Mouse (Mus musculus): ENCODE measurements around the gene 0610030E20Rik. TPM values are rescaled to one million over a fixed set of nuclear protein-coding genes. Genes with fewer than 3 reads are reported as not detected.

Gene 0610030E20Rik
- total and polyA plus RNA-seq, 2 experiments from 2014 or later, result 12.3 to 15.2 TPM

DNA sequence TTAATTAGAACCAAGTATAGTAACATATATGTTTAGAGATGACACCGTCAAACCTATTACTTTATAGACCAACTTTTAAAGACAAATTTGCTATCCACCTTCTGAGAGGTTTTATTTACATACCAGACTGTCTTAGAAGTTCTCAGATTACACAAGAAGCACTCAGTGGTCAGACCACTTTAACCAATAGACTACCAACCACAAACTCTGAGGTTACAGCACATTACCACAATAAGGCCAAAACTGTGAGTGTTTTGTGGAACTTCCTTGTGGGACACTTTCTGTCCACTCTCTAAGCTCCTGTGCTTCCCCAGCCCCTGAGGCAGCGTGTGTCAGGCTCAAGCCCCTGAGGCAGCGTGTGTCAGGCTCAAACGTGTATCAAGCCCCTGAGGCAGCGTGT lies 18.1 kb upstream of the 0610030E20Rik start:
- Histone ChIP-seq H3K27ac (no peak overlapping the region), H3K4me1 (ENCODE audit: insufficient read depth, low read length) (no peaks in the 10 kb centered on the region), H3K4me2 (ENCODE audit: low read depth, low read length) (no peak overlapping the region), H3K36me3 (ENCODE audit: insufficient read depth, low read length) (peaks cover 59% of the 10 kb centered on the region), H3K9ac (replicated peaks; ENCODE audit: low read length) (no peak overlapping the region), H3K4me3 (ENCODE audit: low read length) (no peak overlapping the region), H3K27me3 (ENCODE audit: insufficient read depth, low read length) (no peaks in the 10 kb centered on the region), H3K9me3 (ENCODE audit: low read length) (no peaks in the 10 kb centered on the region)
- ATAC-seq (no peak), DNase-seq (ENCODE audit: low spot score) (no peak)
- WGBS, result 92% methylated on average over 5 of the region's 5 CpGs
- TF ChIP-seq CTCF (IDR thresholded peaks at IDR 0.05; ENCODE audit: low read depth), result no peak

DNA sequence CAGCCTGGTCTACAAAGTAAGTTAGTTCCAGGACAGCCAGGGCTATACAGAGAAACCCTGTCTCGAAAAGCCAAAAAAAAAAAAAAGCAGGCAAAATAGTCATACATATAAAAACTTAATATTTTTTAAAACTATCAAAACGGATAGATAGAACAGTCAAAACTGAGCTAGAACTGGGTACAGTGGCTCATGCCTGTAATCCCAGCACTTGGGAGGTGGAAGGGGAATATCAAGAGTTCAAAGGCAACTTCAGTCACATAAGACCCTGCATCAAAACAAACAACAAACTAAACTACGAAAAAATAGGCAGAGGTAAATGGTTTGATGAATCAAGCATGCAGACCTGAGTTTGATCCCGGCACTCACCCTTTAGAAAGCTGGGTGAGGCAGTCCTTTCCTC lies 17.0 kb upstream of the 0610030E20Rik start:
- TF ChIP-seq CTCF (IDR thresholded peaks at IDR 0.05; ENCODE audit: low read depth), result no peak

DNA sequence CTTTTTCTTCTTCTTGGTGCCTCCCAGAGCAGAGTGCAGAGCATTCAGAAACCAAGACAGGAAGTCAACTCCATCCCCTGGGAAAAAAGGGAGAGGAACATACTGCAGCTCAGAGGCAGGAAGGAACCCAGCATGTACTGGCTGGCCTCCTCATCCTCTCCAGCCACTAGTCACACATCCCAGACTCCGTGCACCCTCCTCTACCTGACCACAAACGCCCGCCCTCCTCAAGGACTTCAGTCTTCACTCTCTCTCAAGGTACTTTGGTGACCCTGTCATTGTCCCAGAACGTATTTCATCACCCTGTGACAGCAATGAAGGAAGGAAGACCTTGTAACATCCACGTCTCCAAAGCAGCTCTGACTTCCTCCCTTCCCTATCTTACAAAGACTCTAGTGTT lies 14.0 kb upstream of the 0610030E20Rik start:
- Histone ChIP-seq H3K4me2 (ENCODE audit: low read depth, low read length) (no peak overlapping the region), H3K4me1 (ENCODE audit: insufficient read depth, low read length) (no peaks in the 10 kb centered on the region), H3K27me3 (ENCODE audit: insufficient read depth, low read length) (no peaks in the 10 kb centered on the region), H3K36me3 (ENCODE audit: insufficient read depth, low read length) (peaks cover 66% of the 10 kb centered on the region), H3K9ac (replicated peaks; ENCODE audit: low read length) (no peak overlapping the region), H3K27ac (no peak overlapping the region), H3K4me3 (ENCODE audit: low read length) (no peak overlapping the region), H3K9me3 (ENCODE audit: low read length) (no peaks in the 10 kb centered on the region)
- WGBS, result 79% methylated on average over 5 of the region's 5 CpGs
- no peak for TF ChIP-seq CTCF (IDR thresholded peaks at IDR 0.05; ENCODE audit: low read depth)
- DNase-seq (ENCODE audit: low spot score) (no peak), ATAC-seq (no peak)

More for the DNA sequence above, 17.0 kb upstream of the 0610030E20Rik start:
- no peaks in the 10 kb centered on the region for H3K9me3 ChIP-seq (ENCODE audit: low read length)
- ATAC-seq, result no peak
- no peak overlapping the region for H3K9ac ChIP-seq (replicated peaks; ENCODE audit: low read length)
- H3K4me2 ChIP-seq (ENCODE audit: low read depth, low read length), result no peak overlapping the region
- H3K27ac ChIP-seq, result no peak overlapping the region
- no peaks in the 10 kb centered on the region for H3K27me3 ChIP-seq (ENCODE audit: insufficient read depth, low read length)
- peaks cover 58% of the 10 kb centered on the region for H3K36me3 ChIP-seq (ENCODE audit: insufficient read depth, low read length)
- no peaks in the 10 kb centered on the region for H3K4me1 ChIP-seq (ENCODE audit: insufficient read depth, low read length)
- 96% methylated on average over 4 of the region's 4 CpGs for WGBS
- DNase-seq (ENCODE audit: low spot score), result no peak
- H3K4me3 ChIP-seq (ENCODE audit: low read length), result no peak overlapping the region

DNA sequence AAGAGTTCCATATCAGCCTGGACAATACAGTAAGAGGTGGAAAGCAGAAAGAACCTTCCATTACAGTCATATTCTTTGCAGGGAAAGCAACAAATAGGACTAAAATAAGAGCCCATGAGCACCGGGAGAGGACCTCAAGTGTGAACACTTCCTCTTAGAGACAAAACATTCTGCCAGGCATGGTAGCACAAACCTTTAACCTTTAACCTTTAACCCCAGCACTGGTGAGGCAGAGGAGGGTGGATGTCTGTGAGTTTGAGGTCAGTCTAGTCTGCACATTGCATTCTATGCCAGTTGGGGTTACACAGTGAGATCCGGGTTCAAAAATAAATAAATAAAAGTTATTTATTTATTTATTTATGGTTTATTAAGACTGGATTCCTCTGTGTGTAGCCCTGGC lies 6.6 kb upstream of the 0610030E20Rik start:
- H3K4me3 ChIP-seq (ENCODE audit: low read length), result no peak overlapping the region
- ATAC-seq (no peak), DNase-seq (ENCODE audit: low spot score) (no peak)
- H3K9me3 ChIP-seq (ENCODE audit: low read length), result no peaks in the 10 kb centered on the region
- H3K4me2 ChIP-seq (ENCODE audit: low read depth, low read length), result no peak overlapping the region
- H3K27ac ChIP-seq, result no peak overlapping the region
- 68% methylated on average over 2 of the region's 2 CpGs for WGBS
- peaks cover 9% of the 10 kb centered on the region for H3K4me1 ChIP-seq (ENCODE audit: insufficient read depth, low read length)
- H3K27me3 ChIP-seq (ENCODE audit: insufficient read depth, low read length), result no peaks in the 10 kb centered on the region
- H3K9ac ChIP-seq (replicated peaks; ENCODE audit: low read length), result no peak overlapping the region
- TF ChIP-seq CTCF (IDR thresholded peaks at IDR 0.05; ENCODE audit: low read depth), result no peak
- H3K36me3 ChIP-seq (ENCODE audit: insufficient read depth, low read length), result peaks cover 27% of the 10 kb centered on the region; the same call in 1 of the 2 replicates

DNA sequence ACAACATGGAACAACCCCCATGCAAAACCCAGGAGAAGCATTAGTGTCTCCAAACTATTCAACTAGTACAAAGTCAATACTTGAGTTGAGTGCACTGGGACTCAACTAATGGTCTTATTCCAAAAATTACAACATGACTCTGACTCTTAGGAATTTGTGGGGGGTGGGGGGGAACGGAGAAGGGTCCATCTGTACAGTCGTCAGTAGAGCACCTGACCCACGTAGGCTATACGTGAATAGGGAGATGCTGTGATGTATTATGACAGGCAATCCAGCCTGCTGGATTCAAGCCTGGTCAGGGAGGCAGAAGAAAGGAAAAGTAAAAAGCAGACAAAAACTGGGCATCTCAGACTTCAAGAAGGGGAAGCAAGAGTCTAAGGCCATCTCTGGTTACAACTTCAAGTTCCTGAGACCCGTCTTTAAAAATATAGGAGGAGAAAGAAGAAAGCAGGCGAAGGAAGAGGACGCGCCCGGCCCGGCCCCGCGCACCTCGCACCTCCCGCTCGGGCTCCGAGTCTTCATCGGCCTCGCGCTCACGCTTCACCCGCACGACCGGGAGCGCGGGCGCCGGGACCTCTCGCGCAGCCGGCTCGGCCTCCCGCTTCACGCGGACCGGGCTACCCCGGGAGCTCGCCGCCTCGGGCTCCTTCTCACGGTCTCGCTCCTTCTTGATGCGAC lies 2.6 kb upstream of the 0610030E20Rik start:
- ATAC-seq (peak; percentile 50), DNase-seq (ENCODE audit: low spot score) (no peak)
- Histone ChIP-seq H3K4me2 (ENCODE audit: low read depth, low read length) (peak overlapping the region; percentile 82), H3K4me1 (ENCODE audit: insufficient read depth, low read length) (peaks cover 16% of the 10 kb centered on the region), H3K4me3 (ENCODE audit: low read length) (peak overlapping the region; percentile 88), H3K27me3 (ENCODE audit: insufficient read depth, low read length) (no peaks in the 10 kb centered on the region), H3K27ac (peak overlapping the region; percentile 77), H3K9me3 (ENCODE audit: low read length) (no peaks in the 10 kb centered on the region), H3K36me3 (ENCODE audit: insufficient read depth, low read length) (peaks cover 9% of the 10 kb centered on the region; the same call in 1 of the 2 replicates), H3K9ac (replicated peaks; ENCODE audit: low read length) (peak overlapping the region; percentile 83)
- under 1% methylated on average over 41 of the region's 42 CpGs for WGBS
- TF ChIP-seq CTCF (IDR thresholded peaks at IDR 0.05; ENCODE audit: low read depth), result no peak

DNA sequence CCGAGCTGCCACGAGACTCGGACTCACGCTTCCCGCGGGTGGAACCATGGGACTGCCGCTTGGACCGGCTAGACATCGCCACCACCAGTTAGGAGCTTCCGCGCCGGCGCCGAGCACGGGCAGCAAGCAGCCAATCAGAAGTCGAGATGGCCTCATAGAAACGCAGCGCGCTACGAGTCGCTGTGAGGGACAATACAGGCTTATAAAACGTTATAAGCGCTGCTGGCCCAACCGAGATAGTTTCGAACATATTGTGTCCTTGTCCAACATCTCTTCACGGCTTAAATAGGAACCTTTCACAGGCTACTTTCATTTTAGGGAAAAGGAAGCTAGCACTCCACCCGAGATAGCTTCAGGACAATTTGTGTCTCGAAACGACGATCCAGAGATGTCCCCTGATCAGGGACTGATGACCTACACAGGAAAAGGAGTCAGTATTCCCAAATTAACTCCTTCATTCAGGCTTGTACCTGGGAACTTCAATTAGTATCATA lies 2.0 kb upstream of the 0610030E20Rik start, which contains the start of gene Usp39:
Gene Usp39, minus strand, starts transcription at position 111 of the 494 bp plus-strand sequence.
- Histone ChIP-seq H3K4me1 (ENCODE audit: insufficient read depth, low read length) (peaks cover 16% of the 10 kb centered on the region), H3K27me3 (ENCODE audit: insufficient read depth, low read length) (no peaks in the 10 kb centered on the region), H3K9me3 (ENCODE audit: low read length) (no peaks in the 10 kb centered on the region), H3K4me3 (ENCODE audit: low read length) (peak within 1 kb of the TSS; percentile 88), H3K4me2 (ENCODE audit: low read depth, low read length) (peak within 1 kb of the TSS; percentile 82), H3K9ac (replicated peaks; ENCODE audit: low read length) (peak within 1 kb of the TSS; percentile 83), H3K36me3 (ENCODE audit: insufficient read depth, low read length) (peaks cover 14% of the 10 kb centered on the region; the same call in 1 of the 2 replicates), H3K27ac (peak within 1 kb of the TSS; percentile 77)
- under 1% methylated on average over 30 of the region's 30 CpGs for WGBS
- DNase-seq (ENCODE audit: low spot score) (peak; percentile 97), ATAC-seq (peak; percentile 86)
- TF ChIP-seq CTCF (IDR thresholded peaks at IDR 0.05; ENCODE audit: low read depth), result no peak; the same call in 1 of the 2 replicates

DNA sequence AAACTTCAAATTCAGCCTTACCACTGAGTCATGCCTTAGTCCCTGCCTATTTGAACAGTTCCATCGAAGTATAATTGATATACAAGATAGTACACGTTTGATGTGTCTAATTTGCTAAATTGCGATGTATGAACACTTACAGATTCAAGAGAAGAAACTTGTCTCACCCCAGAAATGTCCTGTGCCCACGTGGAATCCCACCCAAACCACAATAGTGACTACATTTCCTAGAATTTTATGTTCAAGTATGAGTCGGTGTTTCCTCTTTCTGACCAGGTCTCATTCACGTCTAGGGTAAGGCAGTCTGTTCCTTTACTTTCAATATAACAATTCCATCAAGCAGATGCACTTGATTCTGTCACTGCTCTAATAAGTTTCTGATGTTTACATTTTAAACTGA lies 1.5 kb upstream of the 0610030E20Rik start:
- peak overlapping the region; percentile 83; the same call in 1 of the 2 replicates for H3K9ac ChIP-seq (replicated peaks; ENCODE audit: low read length)
- H3K27ac ChIP-seq, result peak overlapping the region; percentile 77; the same call in 1 of the 2 replicates

More for the DNA sequence above, 1.5 kb upstream of the 0610030E20Rik start:
- Histone ChIP-seq H3K4me3 (ENCODE audit: low read length) (peak overlapping the region; percentile 88), H3K9me3 (ENCODE audit: low read length) (no peaks in the 10 kb centered on the region), H3K27me3 (ENCODE audit: insufficient read depth, low read length) (no peaks in the 10 kb centered on the region), H3K4me2 (ENCODE audit: low read depth, low read length) (peak overlapping the region; percentile 82), H3K4me1 (ENCODE audit: insufficient read depth, low read length) (peaks cover 16% of the 10 kb centered on the region), H3K36me3 (ENCODE audit: insufficient read depth, low read length) (peaks cover 19% of the 10 kb centered on the region; the same call in 1 of the 2 replicates)
- 54% methylated on average over 6 of the region's 6 CpGs for WGBS
- TF ChIP-seq CTCF (IDR thresholded peaks at IDR 0.05; ENCODE audit: low read depth), result no peak
- no peak for ATAC-seq
- DNase-seq (ENCODE audit: low spot score), result no peak

Data from hindbrain, postnatal 0 days (tissue).